Mouse (Mus musculus) embryonic facial prominence, embryonic 15.5 days (tissue): ENCODE results near the gene Ctrc. TPM values are rescaled to one million over a fixed set of nuclear protein-coding genes. Genes with fewer than 3 reads are reported as not detected.
"Not testable (repeated sequence)": the region's sequence is repeated elsewhere in the genome, so short reads cannot be mapped to it uniquely, and the experiment has no call there.

Source experiments
- ATAC-seq: fragments of 200-750 bp; cut with Nextera tagmentation; 2 replicates; pipeline ENCODE4 v1.8.0; 2017; ENCODE audit warnings: low read depth, moderate TSS enrichment; ENCODE audit not compliant: insufficient number of reproducible peaks, low FRiP score, low TSS enrichment
- H3K27ac ChIP-seq: fragments of 300-500 bp; sonication (generic); replicated peaks from 2 replicates; pipeline ENCODE4 v1.5.1; 2015; ENCODE audit warnings: mild to moderate bottlenecking, inconsistent platforms
- H3K27me3 ChIP-seq: fragments of 300-500 bp; sonication (generic); 2 replicates; pipeline ENCODE4 v1.6.1; 2015; ENCODE audit warnings: inconsistent platforms
- H3K36me3 ChIP-seq: fragments of 300-500 bp; sonication (generic); 2 replicates; pipeline ENCODE4 v1.6.1; 2015; ENCODE audit warnings: mild to moderate bottlenecking, inconsistent platforms
- H3K4me1 ChIP-seq: fragments of 300-500 bp; sonication (generic); 2 replicates; pipeline ENCODE4 v1.6.1; 2015; ENCODE audit warnings: inconsistent platforms
- H3K4me2 ChIP-seq: fragments of 300-500 bp; sonication (generic); replicated peaks from 2 replicates; pipeline ENCODE4 v1.6.1; 2015; ENCODE audit warnings: mild to moderate bottlenecking, inconsistent platforms
- H3K4me3 ChIP-seq: fragments of 300-500 bp; sonication (generic); replicated peaks from 2 replicates; pipeline ENCODE4 v1.5.1; 2015; ENCODE audit warnings: mild to moderate bottlenecking, inconsistent platforms
- H3K9ac ChIP-seq: fragments of 300-500 bp; sonication (generic); 2 replicates; pipeline ENCODE4 v1.6.1; 2015; ENCODE audit warnings: inconsistent platforms
- H3K9me3 ChIP-seq: fragments of 300-500 bp; sonication (generic); replicated peaks from 2 replicates; pipeline ENCODE4 v1.6.1; 2016; ENCODE audit warnings: inconsistent platforms
- WGBS: fragments of 180-500 bp; shearing (Covaris S2); methylation state at CpG from one replicate; pipeline ENCODE4 v1.1.7; 2015; 5-methylcytosine and 5-hydroxymethylcytosine counted together
- polyA plus RNA-seq: library from polyadenylated mRNA; unstranded; fragments of >200 nt; fragmentation: Nextera tagmentation; extraction: Ambion mirVana; gene quantifications from 2 replicates; pipeline ENCODE4 v1.2.1, GENCODE M21; 2015

The Ctrc gene
- polyA plus RNA-seq, 1 experiment from 2014 or later: not detected

DNA sequence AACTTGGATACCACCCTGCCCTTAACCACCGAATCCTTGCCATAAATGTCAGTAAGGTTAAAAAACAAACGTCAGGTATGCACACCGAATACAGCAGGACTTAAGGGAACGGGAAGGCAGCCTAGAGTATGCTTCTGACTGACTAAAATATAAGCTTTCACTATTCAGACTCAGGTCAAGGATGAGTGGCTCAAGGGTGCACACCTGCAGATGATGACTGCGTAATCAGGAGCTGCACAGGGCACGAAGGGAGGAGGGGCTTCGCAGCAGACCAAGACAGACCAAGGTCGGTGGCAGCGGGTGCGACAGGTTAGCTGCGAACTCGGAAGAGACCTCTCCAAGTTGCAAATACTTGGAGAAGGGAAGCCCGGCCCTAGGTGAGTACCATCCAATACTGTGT is 60.0 kb downstream of the Ctrc start:
- WGBS: 91% methylated on average over 13 of the region's 13 CpGs
- H3K4me3 ChIP-seq: no peak overlapping the region
- H3K27ac ChIP-seq: no peak overlapping the region
- no peak overlapping the region for H3K4me2 ChIP-seq
- no peaks in the 10 kb centered on the region for H3K9me3 ChIP-seq
- H3K4me1 ChIP-seq: peaks cover 11% of the 10 kb centered on the region
- no peak for ATAC-seq
- H3K27me3 ChIP-seq: no peaks in the 10 kb centered on the region
- H3K36me3 ChIP-seq: peaks cover 51% of the 10 kb centered on the region
- H3K9ac ChIP-seq: no peak overlapping the region

DNA sequence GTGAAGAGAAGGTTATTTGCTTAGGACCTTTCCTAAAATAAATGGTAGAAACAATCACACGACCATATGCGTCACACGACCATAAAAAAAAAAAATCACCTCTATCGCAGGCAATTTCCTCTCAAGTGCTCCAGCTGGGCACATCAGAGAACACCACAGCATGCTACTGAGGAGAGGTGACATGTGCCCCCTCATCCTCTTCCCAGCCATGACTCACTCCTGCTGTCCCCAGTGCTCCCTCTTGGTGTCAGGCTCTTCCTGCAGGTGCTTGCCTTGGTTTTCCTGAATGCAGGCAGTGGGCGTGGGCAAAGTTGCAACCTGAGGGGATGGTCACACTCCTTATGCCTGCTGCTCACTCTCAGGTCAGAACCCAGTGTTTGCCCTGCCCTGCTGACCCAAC is 61.3 kb downstream of the Ctrc start:
- Histone ChIP-seq H3K4me2 (no peak overlapping the region), H3K9me3 (no peaks in the 10 kb centered on the region), H3K36me3 (peaks cover 64% of the 10 kb centered on the region), H3K4me1 (peaks cover 7% of the 10 kb centered on the region), H3K9ac (no peak overlapping the region), H3K27ac (no peak overlapping the region), H3K27me3 (no peaks in the 10 kb centered on the region), H3K4me3 (no peak overlapping the region)
- no peak for ATAC-seq
- 86% methylated on average over 5 of the region's 5 CpGs for WGBS

DNA sequence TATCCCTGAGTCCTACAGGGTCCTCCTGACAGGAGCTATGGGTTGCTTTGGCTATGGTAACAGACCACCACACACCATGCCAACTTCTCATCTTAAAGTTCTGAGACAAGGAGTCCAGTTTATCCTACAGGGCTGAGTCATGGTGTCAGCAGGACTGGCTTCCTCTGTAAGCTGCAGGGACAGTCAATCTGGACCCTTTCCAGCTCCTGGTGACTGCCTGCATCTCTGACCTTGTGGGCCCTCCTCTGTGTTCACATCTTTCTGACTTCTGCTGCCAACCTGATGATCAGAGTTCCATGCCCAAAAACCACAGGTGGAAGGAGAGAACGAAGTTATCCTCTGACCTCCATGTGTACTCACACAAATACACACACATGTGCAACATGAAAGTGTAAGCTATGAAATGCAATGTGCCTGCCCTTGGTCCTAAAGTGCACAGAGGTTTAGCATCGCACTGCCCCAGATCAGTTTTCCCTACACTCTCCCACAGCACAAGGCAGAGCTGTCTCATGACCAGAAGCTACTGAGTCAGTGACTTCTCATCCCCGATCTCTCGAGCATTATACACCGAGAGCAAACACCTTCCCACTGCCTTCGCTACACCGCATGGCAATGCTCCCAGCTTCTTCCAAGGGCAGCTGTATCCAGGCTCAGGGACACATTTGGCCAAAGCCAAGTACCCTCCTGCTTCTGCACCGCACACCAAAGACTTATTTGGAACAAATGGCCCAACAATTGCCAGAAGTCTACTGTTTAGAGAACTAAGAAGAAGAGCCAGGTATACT is 64.8 kb downstream of the Ctrc start:
- Histone ChIP-seq H3K4me3 (no peak overlapping the region), H3K36me3 (peaks cover 92% of the 10 kb centered on the region), H3K27me3 (no peaks in the 10 kb centered on the region), H3K27ac (no peak overlapping the region), H3K9me3 (no peaks in the 10 kb centered on the region), H3K4me2 (no peak overlapping the region), H3K4me1 (no peaks in the 10 kb centered on the region), H3K9ac (no peak overlapping the region)
- no peak for ATAC-seq
- 95% methylated on average over 8 of the region's 8 CpGs for WGBS

DNA sequence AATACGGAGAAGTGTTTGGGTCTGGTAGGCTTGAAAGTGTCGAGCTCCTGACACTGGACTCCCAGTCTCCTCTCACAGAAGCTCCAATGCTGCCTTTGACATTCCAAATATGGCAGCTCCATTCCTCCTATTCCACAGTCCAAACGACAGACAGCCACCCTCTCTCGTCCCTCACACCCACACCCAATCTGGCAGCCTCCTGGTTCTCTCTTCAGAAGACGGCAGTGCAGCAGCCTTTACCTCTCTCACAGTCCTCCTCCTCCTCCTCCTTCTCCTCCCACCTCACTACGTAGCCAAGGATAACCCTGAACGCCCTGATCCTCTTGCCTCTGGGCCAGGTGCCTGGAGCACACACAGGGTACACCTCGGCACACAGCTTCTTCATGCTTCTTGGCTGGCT is 66.3 kb downstream of the Ctrc start:
- H3K4me3 ChIP-seq: no peak overlapping the region
- no peaks in the 10 kb centered on the region for H3K9me3 ChIP-seq
- H3K27me3 ChIP-seq: no peaks in the 10 kb centered on the region
- H3K27ac ChIP-seq: no peak overlapping the region
- H3K36me3 ChIP-seq: peaks cover 93% of the 10 kb centered on the region
- H3K4me1 ChIP-seq: no peaks in the 10 kb centered on the region
- H3K9ac ChIP-seq: no peak overlapping the region
- H3K4me2 ChIP-seq: no peak overlapping the region
- 97% methylated on average over 8 of the region's 8 CpGs for WGBS
- no peak for ATAC-seq

DNA sequence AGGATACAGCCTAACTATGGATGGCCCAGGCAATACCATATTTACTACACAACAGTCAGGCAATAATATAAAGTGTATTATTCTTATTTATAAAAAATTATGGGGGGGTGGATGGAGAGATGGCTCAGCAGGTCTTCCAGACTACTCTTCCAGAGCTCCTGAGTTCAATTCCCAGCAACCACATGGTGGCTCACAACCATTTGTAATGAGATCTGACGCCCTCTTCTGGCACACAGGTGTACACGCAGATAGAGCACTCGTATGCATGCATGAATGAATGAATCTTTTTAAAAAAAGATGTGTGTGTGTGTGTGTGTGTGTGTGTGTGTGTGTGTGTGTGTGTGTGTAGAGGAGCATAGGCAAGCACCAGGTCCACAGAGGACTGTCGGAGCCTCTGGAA is 73.1 kb downstream of the Ctrc start:
- H3K4me2 ChIP-seq, H3K9me3 ChIP-seq, ATAC-seq, H3K27me3 ChIP-seq, H3K4me3 ChIP-seq, H3K27ac ChIP-seq, H3K4me1 ChIP-seq, H3K9ac ChIP-seq: not testable (repeated sequence)
- peaks cover 94% of the 10 kb centered on the region for H3K36me3 ChIP-seq
- 80% methylated on average over 4 of the region's 4 CpGs for WGBS

DNA sequence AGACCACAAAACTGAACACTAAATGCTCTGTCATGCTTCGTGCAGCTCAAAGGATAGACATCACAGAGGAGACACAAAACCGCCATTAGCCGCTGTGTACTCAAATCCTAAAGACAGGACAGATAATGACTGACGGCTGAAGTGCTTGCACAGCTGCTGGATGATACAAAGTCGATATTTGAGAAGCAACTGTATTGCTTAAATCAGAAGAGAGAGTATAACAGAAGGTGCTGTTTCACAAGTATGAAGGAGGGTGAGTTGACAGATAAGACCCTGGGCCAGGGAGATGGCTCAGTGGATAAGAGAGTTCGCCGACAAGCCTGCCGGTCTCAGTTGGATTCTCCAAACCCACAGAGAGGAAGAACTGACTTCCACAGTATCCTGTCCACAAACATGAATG is 74.3 kb downstream of the Ctrc start:
- Histone ChIP-seq H3K27ac (no peak overlapping the region), H3K9ac (no peak overlapping the region), H3K4me1 (peaks cover 17% of the 10 kb centered on the region), H3K9me3 (no peaks in the 10 kb centered on the region), H3K27me3 (no peaks in the 10 kb centered on the region), H3K36me3 (peaks cover 90% of the 10 kb centered on the region), H3K4me3 (no peak overlapping the region), H3K4me2 (no peak overlapping the region)
- no peak for ATAC-seq
- 80% methylated on average over 8 of the region's 8 CpGs for WGBS

DNA sequence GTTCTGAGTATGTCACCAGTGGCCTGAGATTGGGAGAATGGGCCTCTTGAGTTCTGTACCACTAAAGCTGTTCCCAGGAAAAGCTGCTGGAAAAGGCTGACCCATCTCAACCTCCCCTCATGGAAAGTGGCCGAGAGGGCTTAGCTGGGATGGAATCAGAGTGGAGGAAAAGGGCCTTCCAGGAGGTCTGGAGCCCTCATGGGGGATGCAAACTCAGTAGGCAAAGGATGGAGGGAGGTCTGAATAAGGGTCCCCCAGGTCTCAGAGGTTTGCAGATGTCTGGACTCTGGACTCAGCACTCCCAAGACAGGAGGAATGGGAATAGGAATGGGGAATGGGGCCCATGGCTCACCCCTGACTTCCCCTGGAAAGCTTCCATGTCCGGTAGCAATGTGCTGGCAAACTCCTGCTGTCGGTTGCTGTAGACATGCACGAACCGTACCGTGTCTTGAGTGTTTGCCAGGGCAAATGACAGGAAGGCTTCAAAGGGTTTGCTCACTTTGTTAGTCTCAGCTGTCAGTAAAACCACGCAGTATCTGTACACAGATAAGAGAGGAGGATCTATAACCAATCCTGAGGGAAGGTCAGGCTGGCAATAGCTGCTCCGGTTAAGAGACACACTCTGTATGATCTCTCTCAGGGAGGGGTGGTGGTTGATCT is 76.5 kb downstream of the Ctrc start:
- H3K27ac ChIP-seq: no peak overlapping the region
- no peaks in the 10 kb centered on the region for H3K27me3 ChIP-seq
- H3K36me3 ChIP-seq: peaks cover 82% of the 10 kb centered on the region
- H3K4me2 ChIP-seq: no peak overlapping the region
- 87% methylated on average over 8 of the region's 8 CpGs for WGBS
- H3K9me3 ChIP-seq: no peaks in the 10 kb centered on the region
- H3K4me3 ChIP-seq: no peak overlapping the region
- H3K4me1 ChIP-seq: peaks cover 28% of the 10 kb centered on the region
- ATAC-seq: no peak
- no peak overlapping the region for H3K9ac ChIP-seq

DNA sequence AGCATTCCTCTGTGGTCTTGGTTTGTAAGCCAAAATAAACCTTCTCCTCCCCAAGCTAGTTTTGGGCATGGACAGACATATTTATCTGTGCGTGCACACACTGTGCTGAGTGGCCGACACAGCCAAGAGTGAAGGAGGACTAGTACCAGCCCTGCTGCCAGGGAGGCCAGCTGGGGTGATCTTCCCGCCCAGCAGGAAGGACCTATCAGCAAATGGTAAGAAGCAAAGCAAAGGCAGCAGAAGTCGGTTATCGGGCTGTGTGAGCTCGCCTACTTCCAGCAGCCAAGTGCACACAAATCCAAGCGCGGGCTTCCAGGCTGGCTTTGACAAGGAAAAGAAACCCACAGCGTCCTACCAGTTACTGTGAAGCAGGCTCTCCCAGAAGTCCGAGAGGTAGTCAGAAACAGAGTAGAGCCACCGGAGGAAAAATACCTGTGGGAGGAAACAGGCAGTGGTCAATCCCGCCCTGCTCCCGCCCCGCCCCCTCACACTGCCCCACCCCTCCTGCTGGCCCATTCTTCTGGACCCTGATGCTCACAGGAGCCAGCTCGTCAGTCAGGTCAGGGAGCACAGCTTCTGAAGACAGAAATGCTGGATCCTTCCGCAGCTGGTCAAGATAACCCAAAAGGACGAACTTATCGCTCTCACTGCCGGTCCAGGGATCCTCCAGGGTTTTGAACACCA is 78.7 kb downstream of the Ctrc start:
- H3K4me3 ChIP-seq: no peak overlapping the region
- peaks cover 28% of the 10 kb centered on the region for H3K4me1 ChIP-seq
- H3K9me3 ChIP-seq: no peaks in the 10 kb centered on the region
- H3K4me2 ChIP-seq: peak overlapping the region; percentile 32
- 59% methylated on average over 19 of the region's 19 CpGs for WGBS
- no peak overlapping the region for H3K9ac ChIP-seq
- H3K27ac ChIP-seq: peak overlapping the region; percentile 94
- H3K27me3 ChIP-seq: no peaks in the 10 kb centered on the region
- H3K36me3 ChIP-seq: peaks cover 82% of the 10 kb centered on the region
- peak; percentile 86 for ATAC-seq

DNA sequence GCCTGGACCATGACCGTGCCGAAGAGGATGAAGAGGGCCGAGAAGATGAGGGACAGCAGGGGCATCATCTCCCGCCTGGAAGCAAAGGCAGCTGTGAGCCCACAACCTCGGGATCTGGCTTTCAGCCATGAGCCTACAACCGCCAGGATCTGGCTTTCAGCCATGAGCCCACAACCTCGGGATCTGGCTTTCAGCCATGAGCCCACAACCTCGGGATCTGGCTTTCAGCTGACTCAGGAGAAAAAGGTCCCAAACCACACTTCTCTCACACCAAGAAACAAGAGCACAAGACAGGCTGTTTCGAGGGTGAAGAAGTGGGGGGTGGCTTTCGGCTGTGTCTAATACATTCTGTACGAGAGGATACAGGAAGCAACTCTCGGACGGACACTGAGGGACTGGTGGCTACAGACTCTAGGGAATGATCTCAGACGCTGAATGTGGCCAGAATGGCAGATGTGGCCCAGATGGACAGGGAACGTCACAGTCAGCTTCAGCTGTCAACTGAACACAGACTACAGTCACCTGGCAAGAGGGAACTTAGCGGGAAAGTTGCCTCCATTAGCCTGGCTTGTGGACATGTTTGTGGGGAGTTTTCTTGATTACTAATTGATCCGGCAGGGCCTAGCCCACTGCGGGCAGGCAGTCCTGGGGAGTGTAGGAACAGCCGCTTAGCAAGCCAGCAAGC is 79.3 kb downstream of the Ctrc start:
- Histone ChIP-seq H3K27me3 (no peaks in the 10 kb centered on the region), H3K9me3 (no peaks in the 10 kb centered on the region), H3K36me3 (peaks cover 82% of the 10 kb centered on the region), H3K4me2 (peak overlapping the region; percentile 32), H3K27ac (peak overlapping the region; percentile 94), H3K9ac (no peak overlapping the region), H3K4me3 (no peak overlapping the region), H3K4me1 (peaks cover 28% of the 10 kb centered on the region)
- 26% methylated on average over 19 of the region's 19 CpGs for WGBS
- ATAC-seq: peak; percentile 84

DNA sequence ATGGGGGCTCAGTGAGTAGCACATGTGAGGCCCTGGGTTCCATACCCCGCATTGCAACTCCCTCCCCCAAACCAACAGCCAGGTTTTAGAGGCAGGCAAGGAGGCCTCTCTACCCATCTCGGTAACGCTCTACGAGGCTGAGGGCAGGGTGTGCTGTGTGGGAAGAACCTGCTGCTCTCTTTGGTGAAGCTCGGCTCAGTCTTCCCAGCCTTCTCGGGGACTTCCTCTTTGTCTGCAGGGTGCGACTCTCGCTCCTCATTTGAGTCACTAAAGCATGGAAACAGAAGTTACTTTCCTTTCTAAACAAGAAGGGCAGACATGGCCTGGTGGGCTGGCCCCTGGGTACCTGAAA is 79.9 kb downstream of the Ctrc start:
- no peaks in the 10 kb centered on the region for H3K27me3 ChIP-seq
- peak overlapping the region; percentile 32 for H3K4me2 ChIP-seq
- H3K4me1 ChIP-seq: peaks cover 28% of the 10 kb centered on the region
- H3K4me3 ChIP-seq: no peak overlapping the region
- peak overlapping the region; percentile 94 for H3K27ac ChIP-seq
- no peak overlapping the region for H3K9ac ChIP-seq
- WGBS: 58% methylated on average over 8 of the region's 8 CpGs
- no peaks in the 10 kb centered on the region for H3K9me3 ChIP-seq
- H3K36me3 ChIP-seq: peaks cover 82% of the 10 kb centered on the region
- ATAC-seq: no peak

DNA sequence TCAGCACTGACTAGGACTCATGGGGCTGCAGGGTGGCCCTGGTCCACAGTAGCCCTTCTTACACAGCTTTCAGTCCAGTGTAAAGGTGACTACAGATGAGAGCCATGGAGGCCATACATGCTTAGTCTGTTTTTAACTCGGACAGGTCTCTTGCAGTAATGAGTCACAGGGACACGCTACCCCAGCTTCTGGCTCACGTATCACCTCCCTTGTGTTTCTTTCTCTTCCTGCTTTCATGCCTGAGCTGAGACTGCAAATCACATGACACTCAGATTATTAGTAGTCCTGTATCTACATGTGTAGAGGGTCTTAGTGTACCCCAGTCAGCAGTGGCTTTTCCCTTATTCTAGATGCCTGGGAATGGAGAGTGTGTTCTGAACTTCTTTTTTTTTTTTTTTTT is 81.2 kb downstream of the Ctrc start:
- Histone ChIP-seq H3K27ac (no peak overlapping the region), H3K27me3 (no peaks in the 10 kb centered on the region), H3K4me2 (no peak overlapping the region), H3K36me3 (peaks cover 75% of the 10 kb centered on the region), H3K4me3 (no peak overlapping the region), H3K9ac (no peak overlapping the region), H3K4me1 (peaks cover 28% of the 10 kb centered on the region), H3K9me3 (no peaks in the 10 kb centered on the region)
- ATAC-seq: no peak
- WGBS: 86% methylated on average over 3 of the region's 3 CpGs
